Mouse (Mus musculus) c-Kit-negative CD71-positive TER-119-positive erythroid progenitor cells, embryonic 14.5 days (primary cell): ENCODE data around the gene Mecom.

Experiments
- DNase-seq: peaks from one replicate; pipeline ENCODE4 v3.0.0-alpha.2; 2013; ENCODE audit warnings: low read depth, low spot score

The Mecom gene

GRCm38 (mm10) chr3:30150071-30150470 lies 397.7 kb downstream of the Mecom start:
- no peak for DNase-seq

DNA sequence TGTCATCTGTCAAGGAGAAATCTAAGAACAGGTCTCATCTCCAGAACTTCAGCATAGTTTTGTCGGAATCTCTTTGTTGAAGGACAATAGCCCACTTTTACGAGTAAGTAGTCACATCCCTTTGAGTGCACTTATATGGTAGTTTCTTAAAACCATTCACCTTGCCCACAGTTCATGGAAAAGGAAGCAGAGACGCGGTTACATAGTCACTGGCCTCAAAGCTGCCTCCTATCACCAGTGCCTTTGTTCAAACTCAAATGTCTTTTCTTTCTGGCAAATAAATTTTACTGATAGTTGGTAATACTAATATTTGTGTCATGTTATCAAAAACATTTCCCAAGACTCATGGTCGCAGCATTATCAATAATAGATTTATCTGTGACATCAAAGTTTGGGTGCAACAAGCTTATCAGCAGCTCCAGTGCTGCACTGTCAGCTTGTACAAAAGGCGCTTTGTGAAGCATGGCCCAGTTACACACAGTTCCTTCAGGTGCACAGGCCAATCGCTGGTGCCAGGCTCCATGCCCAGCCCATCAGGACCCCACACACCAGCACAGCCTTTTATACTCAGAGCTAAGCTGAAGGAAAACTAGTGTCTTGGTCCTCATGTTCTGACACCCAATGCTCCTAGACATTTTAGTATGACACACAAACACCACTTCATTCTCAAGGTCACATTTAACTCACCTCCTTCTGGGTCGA lies 399.3 kb downstream of the Mecom start:
- no peak for DNase-seq

DNA sequence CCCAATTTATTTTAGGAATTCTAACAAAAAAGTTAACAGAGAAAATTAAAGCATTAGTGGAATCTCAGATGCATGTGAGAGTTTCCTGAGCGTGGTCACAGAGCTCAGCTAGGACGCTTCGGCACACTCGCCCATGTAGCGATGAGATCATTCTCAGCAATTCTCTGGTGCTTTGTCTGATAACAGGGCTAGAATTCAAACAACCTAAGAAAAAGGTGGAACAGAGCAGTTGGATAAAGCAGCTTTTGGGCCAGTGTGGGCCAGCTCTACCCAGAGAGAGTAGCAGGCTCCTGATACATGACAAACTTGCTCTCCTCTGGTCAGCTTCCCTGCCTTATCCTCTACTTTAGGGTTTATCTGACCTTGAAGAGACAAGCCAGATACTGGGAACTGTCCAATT lies 402.8 kb downstream of the Mecom start:
- no peak for DNase-seq

DNA sequence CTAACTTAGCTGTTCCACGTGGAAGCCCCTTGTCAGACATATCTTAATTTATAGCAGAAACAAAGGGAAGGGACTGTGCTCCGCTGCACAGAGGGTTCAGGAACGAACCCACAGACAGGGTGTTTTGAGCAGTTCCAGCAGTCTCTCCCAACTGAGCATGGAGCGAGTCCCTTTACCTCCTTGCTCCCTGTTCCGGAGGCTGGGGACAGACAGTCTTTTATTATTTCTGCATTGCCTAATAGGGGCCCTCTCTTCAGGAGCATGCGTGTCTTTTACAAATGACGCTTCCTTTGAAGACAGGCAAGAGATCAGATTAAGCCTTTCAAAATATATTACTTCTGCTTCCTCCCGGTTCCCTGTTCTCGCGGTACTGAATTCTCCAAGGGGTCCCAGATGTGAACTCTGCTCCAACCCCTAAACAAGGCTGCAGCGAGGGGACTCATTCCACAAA lies 403.8 kb downstream of the Mecom start:
- no peak for DNase-seq

DNA sequence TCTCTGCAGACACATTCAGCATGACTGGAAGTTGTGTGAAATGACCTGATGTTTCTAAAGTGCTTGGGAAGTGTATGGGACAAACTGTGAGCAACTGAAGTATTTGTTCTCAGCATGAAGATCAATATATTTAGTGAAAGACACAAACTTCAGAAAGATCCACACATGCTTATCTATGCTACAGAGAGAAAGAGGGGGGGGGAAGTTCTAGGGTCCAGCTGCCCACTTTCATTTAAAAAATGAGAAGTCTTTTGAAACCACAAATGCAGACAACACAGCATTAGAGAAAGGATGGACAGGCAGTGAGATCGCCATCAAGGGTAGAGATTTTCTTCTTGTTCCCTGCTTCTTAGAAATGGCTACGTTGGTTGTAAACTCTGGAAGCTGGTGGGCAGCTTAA lies 404.4 kb downstream of the Mecom start:
- no peak for DNase-seq

DNA sequence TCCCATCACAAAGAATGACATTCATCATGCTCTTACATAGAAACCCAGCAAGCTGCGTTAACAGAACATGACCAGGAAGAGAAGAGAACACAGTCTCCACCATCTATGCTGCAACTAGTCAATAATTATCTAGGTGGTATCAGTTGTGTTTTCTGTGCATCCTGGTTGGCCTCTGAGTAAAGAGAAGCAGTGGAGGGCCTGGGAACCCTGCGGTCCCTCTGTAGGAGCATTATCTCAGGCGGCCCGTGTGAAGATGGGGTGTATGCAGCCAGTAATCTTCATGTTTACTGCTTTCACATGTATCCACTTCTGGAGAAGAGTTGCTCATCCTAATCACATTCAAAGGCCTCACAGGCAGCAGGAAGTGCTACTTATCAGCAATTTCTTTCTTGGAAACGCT lies 407.5 kb downstream of the Mecom start:
- no peak for DNase-seq

DNA sequence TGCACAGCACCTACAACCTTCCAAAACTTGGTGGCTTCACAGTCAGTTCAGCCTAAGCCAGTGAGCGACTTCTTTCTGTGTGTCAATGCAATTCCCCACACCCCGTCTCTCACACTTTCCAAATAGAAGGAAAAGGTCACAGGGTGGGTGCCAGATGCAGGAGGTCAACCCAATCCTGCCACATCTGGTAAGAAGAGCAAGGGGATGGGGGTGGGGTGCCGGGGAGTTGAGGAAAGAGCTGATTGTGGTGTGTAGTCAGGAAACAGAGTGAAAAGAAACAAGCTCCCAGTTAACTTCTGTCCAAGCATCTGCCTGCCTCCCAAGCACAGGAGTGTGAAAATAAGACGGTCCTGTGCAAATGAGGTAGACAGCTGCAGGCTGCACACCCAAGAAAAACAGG lies 408.1 kb downstream of the Mecom start:
- DNase-seq: no peak

- no peak for DNase-seq
Measured at GRCm38 (mm10) chr3:30138588-30138987, 409.2 kb downstream of the Mecom start.

DNA sequence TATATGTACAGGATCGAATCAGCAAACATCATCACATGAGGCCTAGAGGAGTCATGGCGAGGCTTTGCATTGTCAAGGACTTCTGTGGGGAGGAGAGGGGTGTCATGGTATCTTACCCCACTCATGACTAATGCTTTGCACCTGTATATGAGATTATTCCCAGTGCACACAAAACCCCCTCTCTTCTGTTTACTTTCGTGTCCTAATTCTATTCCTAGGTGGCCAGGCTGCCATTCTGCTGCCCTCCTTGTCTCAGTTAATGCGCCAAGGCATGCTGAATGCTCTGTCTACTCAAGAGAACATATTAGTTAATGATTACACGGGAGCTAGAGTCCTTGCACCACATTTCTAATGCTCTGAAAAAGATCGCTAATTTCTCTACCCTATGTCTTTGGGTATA lies 412.0 kb downstream of the Mecom start:
- DNase-seq: no peak

DNA sequence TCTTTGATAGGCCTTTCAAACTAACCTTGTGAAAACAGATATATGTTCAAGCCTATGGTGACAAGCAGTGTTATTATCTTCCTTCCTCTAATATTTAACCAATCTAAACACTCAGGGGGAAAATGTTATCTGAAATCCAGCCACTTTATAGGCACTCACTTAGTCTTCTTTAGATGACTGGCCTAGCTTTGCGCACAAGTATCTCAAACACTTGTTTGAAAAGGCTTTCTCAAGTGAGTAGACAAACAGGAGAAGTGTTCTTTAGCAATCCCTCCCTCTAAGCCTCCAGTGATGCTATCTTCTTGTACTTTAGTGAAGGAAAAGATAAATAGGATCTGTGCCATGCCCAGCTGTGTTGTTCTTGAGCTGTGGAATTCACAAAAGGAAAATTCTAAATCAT lies 412.7 kb downstream of the Mecom start:
- DNase-seq: no peak

DNA sequence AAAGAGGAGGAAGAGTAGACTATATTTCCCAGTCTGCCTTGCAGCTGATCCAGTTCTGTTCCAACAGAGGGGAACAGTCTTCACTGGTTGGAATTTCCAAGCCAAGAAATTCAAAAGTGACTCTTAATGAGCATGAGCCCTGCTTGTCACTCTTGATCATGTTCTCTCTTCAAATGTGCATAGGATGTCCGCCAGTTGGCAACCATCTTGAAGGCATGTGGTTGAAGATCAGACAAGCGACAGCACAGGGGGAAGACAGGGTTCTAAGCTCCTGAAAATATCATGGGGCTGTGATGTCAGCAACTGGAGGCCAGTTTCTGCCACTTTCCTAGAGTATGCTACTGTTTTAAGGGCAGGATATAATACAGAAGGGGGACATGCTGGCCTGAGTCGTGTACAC lies 414.8 kb downstream of the Mecom start:
- no peak for DNase-seq

DNA sequence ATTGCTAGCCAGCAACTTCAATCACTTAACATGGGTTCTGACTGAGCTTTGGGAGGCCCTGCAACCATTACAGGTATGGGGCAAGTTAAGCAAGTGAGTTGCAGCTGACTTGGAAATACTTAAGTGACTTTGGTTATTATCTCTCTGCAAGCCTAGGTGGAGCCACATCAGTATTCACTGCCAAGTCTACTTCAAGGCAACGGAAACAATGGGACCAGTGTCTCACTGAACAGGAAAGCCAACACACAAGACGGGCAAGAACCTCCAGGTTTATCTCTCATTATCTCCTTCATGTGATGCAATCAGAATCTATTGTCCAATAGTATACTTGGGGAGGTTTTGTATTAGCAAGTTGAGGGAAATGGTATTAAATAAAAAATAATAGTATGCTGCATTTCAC lies 415.4 kb downstream of the Mecom start:
- DNase-seq: no peak

GRCm38 (mm10) chr3:30130495-30130894 lies 417.3 kb downstream of the Mecom start:
- no peak for DNase-seq

DNA sequence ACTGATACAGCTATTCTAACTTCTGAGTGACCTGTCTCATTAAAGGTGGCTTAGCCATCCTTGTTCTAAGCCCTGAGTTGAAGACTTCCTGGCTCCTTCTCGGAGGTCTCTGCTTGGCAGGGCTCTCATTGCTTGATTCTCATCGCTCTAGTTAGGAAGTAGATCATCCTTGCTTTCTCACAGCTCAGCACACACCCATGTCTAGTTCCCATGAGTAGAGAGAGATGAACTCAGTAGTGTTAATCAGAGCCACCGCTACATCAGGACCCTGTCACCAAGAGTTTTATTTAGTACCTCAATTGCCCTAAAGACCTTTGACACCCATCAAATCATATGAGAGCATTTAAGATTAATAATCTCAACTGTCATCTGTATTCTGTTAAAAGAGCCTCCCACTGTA lies 425.2 kb downstream of the Mecom start:
- DNase-seq: no peak

DNA sequence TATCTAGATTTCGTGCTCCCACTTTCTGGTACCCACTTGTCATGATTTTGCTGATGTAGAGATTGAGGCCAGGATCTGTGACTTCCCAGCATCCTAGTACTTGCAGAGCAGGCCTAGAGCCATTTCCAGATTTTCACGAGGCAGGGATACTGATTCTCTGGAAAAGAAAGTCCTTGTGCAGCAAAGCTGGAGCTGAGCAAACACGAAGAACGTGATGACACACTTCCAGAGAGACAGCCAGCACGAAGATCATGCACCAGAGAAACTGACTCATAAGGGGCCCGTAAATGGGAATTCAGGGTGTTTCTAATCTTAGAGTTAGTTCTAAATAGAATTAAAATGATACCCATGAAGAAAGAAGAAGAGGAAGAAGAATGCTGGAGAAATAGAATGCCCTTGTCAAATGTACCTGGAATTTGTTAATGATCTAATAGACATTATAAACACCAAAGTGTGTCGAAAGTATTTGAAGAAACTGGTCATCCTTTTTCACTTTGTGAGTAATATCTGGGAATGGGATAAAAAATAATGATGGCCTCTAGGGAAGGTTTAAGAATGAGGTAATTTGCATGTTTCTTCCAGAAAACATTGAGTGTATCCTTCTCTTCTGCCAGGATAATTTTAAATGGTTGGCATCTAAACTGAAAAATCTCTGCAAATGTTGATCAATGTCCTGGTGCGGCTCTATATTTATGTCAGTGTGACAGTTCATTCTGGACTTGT lies 426.9 kb downstream of the Mecom start:
- no peak for DNase-seq

DNA sequence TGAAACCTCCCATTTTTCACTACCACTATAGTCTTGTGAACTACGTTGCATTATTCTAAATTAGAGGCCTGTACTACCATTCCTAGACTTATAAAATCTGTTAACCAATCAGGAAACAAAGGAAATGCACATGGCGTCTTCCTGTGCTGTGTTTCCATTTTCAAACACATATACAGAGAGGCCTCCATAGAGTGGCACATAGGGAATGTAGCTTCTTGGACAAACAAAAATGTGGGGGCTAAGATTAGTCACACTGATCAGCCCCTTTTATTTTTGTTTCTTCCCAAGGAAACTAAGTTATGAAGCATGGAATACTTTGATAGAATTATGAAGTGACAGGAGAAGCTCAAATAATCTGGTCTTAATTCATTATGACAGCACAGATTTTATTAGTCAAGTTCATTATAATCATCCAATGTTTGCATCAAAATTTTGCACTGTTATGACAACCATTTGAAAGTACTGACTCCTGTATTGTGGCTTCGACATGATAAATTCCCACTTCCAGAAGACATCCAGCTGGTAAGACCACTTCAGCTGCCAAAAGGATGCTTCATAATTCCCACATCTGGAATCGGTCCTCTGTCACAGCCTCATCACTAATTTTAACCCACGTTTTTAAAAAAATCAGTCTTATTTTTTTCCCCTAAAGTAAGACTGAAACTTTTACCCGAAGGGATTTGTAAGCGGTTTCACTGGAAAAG lies 429.1 kb downstream of the Mecom start:
- no peak for DNase-seq

GRCm38 (mm10) chr3:30113249-30113770 lies 434.5 kb downstream of the Mecom start:
- DNase-seq: no peak

- no peak for DNase-seq
Measured at GRCm38 (mm10) chr3:30107945-30108670, 439.7 kb downstream of the Mecom start.

DNA sequence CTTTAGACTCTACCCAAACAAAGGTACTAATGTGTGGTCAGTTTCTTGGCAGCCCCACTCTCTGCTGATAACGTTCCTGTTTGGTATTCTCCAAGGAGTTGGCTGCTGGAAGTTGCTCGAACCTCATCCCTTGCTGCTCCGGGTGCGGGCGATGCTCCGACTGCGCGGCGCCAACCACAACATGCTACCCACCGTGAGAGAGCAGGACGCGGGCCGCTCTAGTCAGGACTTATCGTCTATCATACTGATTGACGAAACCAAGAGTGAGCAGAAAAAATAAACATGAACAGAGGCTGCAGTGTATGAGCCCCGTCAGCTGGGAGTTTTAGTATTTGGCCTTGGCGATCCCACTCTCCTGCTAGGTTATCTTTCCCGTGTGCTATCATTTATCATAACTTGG lies 441.3 kb downstream of the Mecom start:
- no peak for DNase-seq

DNA sequence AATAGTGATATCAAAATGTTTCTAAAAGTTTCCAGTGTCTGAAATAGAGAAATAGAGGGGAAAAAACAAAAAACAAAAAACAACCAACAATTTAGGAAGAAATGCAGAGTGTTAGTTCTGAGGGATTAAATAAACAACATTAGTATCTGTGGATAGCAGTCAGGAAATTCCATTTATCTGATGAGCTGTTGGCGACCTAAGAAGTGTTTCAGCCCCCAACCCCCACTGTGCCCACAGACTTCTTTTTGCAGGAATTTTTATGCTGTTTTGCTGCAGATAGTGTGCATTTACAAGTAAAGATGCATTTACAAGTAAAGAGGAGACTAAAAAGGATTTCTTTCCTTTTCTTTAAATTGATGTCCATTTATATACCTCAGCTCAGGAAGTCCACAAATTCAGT lies 441.9 kb downstream of the Mecom start:
- no peak for DNase-seq

DNA sequence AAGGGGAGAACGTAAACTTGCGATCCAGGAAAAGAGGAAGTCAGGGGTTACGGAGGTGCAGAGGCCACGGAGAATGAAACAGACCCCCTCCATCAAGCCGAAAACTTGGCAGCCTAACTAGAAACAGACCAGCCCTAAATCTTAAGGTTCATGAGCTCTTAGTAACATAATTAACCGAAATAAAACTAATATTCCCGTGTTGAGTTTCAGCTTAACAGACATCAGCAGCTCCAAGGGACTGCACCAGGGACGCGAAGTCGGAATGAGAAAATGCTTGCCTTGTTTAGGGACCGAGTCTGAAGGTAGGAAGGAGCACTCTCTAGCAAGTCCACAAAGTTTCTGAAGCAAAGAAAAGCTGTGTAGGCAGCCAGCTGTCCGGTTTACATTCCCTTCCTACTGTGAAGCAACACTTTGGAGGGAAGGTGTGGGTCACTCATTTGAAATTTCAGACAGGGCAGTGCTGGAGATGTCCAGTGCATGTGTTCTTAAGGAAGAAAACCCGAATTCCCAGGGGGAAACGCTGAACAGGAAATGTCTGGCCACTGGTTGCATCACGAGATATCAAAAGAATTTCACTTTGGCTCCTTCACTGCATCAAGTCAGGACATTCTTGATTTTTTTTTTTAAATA lies 442.5 kb downstream of the Mecom start:
- no peak for DNase-seq
